Mouse (Mus musculus): Measurements from ENCODE around the gene Nt5m. TPM values are rescaled to one million over a fixed set of nuclear protein-coding genes. Genes with fewer than 3 reads are reported as not detected.

Gene Nt5m
- polyA plus RNA-seq (2014; fragmentation: Illumina TruSeq; extraction: RNeasy Lipid Tissue Mini Kit (QIAGEN cat#74804); ENCODE audit: insufficient read depth, low read depth, low replicate concordance) = 12.8 TPM

GRCm38 (mm10) chr11:59839008-59839458 is at the start of gene Nt5m:
Nt5m (plus strand) TSS chr11:59839447.

GRCm38 (mm10) chr11:59809670-59810474 is 29.4 kb upstream of the Nt5m start, which contains the start of gene Flcn:
Flcn (minus strand) TSS chr11:59810016.

GRCm38 (mm10) chr11:59839459-59840126 is 346 bp downstream of the Nt5m start, which contains the start of gene Cops3:
Cops3 (minus strand) TSS chr11:59839838.

Other genes starting within 250 kb of the Nt5m start
- gene Olfr223, start 246.2 kb upstream of the Nt5m start, polyA plus RNA-seq (2014; fragmentation: Illumina TruSeq; extraction: RNeasy Lipid Tissue Mini Kit (QIAGEN cat#74804); ENCODE audit: insufficient read depth, low read depth, low replicate concordance) = not detected
- 166 TPM for gene Mprip, start 178.1 kb upstream of the Nt5m start, polyA plus RNA-seq (2014; fragmentation: Illumina TruSeq; extraction: RNeasy Lipid Tissue Mini Kit (QIAGEN cat#74804); ENCODE audit: insufficient read depth, low read depth, low replicate concordance)
- 0.27 TPM for gene Pld6, start 51.8 kb upstream of the Nt5m start, polyA plus RNA-seq (2014; fragmentation: Illumina TruSeq; extraction: RNeasy Lipid Tissue Mini Kit (QIAGEN cat#74804); ENCODE audit: insufficient read depth, low read depth, low replicate concordance)
- 19.0 TPM for gene Flcn, start 29.4 kb upstream of the Nt5m start, polyA plus RNA-seq (2014; fragmentation: Illumina TruSeq; extraction: RNeasy Lipid Tissue Mini Kit (QIAGEN cat#74804); ENCODE audit: insufficient read depth, low read depth, low replicate concordance)
- gene Cops3, start 391 bp downstream of the Nt5m start, polyA plus RNA-seq (2014; fragmentation: Illumina TruSeq; extraction: RNeasy Lipid Tissue Mini Kit (QIAGEN cat#74804); ENCODE audit: insufficient read depth, low read depth, low replicate concordance) = 49.2 TPM
- gene Med9, start 108.8 kb downstream of the Nt5m start, polyA plus RNA-seq (2014; fragmentation: Illumina TruSeq; extraction: RNeasy Lipid Tissue Mini Kit (QIAGEN cat#74804); ENCODE audit: insufficient read depth, low read depth, low replicate concordance) = 15.4 TPM
- gene Rasd1, start 125.5 kb downstream of the Nt5m start, polyA plus RNA-seq (2014; fragmentation: Illumina TruSeq; extraction: RNeasy Lipid Tissue Mini Kit (QIAGEN cat#74804); ENCODE audit: insufficient read depth, low read depth, low replicate concordance) = 5.3 TPM
- gene Pemt, start 207.0 kb downstream of the Nt5m start, polyA plus RNA-seq (2014; fragmentation: Illumina TruSeq; extraction: RNeasy Lipid Tissue Mini Kit (QIAGEN cat#74804); ENCODE audit: insufficient read depth, low read depth, low replicate concordance) = 5.9 TPM